Mouse (Mus musculus) MEL (cell line): ENCODE measurements at regions not wholly inside any gene's neighbourhood (a gene's known extent, or its start where the extent isn't known, plus 50 kb on each side); places are given as distances from the start of the nearest gene placed in this dataset.

Experiments
- DNase-seq: peaks from one replicate; pipeline ENCODE4 v3.0.0; 2011; ENCODE audit warnings: low read depth, low spot score
- H3K27ac ChIP-seq: 2 replicates; pipeline ENCODE4 v1.5.1; 2012; ENCODE audit warnings: low read depth, mild to moderate bottlenecking, control low read depth, low read length, moderate library complexity; ENCODE audit not compliant: control insufficient read depth
- H3K27me3 ChIP-seq, 2 experiments: fragments of 150-350 bp in 1 of 2; sonication (generic) in 1 of 2; 2 replicates each; pipeline ENCODE4 v1.6.1; 2012; ENCODE audit warnings: low read length in 2 of 2, mild to moderate bottlenecking in 2 of 2, improper control_type of control experiment in 1 of 2, moderate library complexity in 1 of 2; ENCODE audit not compliant: insufficient read depth in 2 of 2, control insufficient read depth in 1 of 2
- H3K36me3 ChIP-seq, 2 experiments: 2 replicates each; pipeline ENCODE4 v1.6.1; 2012 to 2014; ENCODE audit warnings: low read length in 2 of 2, improper control_type of control experiment in 1 of 2, inconsistent platforms in 1 of 2, mild to moderate bottlenecking in 1 of 2; ENCODE audit not compliant: insufficient read depth in 2 of 2, control insufficient read depth in 1 of 2
- H3K4me1 ChIP-seq, 2 experiments: fragments of 150-350 bp in 1 of 2; sonication (generic) in 1 of 2; 2 replicates each; pipeline ENCODE4 v1.6.1; 2012; ENCODE audit warnings: low read length in 2 of 2, improper control_type of control experiment in 1 of 2, mild to moderate bottlenecking in 1 of 2; ENCODE audit not compliant: insufficient read depth in 2 of 2, control insufficient read depth in 1 of 2
- H3K4me3 ChIP-seq, 2 experiments: fragments of 150-350 bp in 1 of 2; sonication (generic) in 1 of 2; 2 replicates each; pipeline ENCODE4 v1.5.1; 2012; ENCODE audit warnings: low read depth in 2 of 2, low read length in 2 of 2, mild to moderate bottlenecking in 2 of 2, moderate library complexity in 2 of 2, control low read depth in 1 of 2, improper control_type of control experiment in 1 of 2; ENCODE audit not compliant: control insufficient read depth in 1 of 2, insufficient read depth in 1 of 2
- H3K79me2 ChIP-seq: 2 replicates; pipeline ENCODE4 v1.6.1; 2012; ENCODE audit warnings: mild to moderate bottlenecking, low read length, moderate library complexity; ENCODE audit not compliant: control insufficient read depth, poor library complexity, insufficient read depth
- H3K9ac ChIP-seq: 2 replicates; pipeline ENCODE4 v1.6.1; 2012; ENCODE audit warnings: low read depth, mild to moderate bottlenecking, control low read depth, low read length, moderate library complexity; ENCODE audit not compliant: control insufficient read depth, poor library complexity, severe bottlenecking
- H3K9me3 ChIP-seq: fragments of 150-350 bp; sonication (generic); replicated peaks from 2 replicates; pipeline ENCODE4 v1.6.1; 2012; ENCODE audit warnings: mild to moderate bottlenecking, low read length, improper control_type of control experiment, moderate library complexity; ENCODE audit not compliant: insufficient read depth
- CHD1 ChIP-seq: IDR thresholded peaks from 2 replicates; pipeline ENCODE4 v1.6.1; 2012; ENCODE audit warnings: low read depth, mild to moderate bottlenecking, inconsistent platforms, low read length, improper control_type of control experiment
- CHD2 ChIP-seq: IDR thresholded peaks from 2 replicates; pipeline ENCODE4 v1.6.1; 2011; ENCODE audit warnings: low read length, improper control_type of control experiment
- CTCF ChIP-seq, 3 experiments: IDR thresholded peaks in 2 of 3; conservative IDR thresholded peaks in 1 of 3; 2 replicates each; pipeline ENCODE4 v1.5.1; 2011 to 2012; ENCODE audit warnings: low read length in 3 of 3, low read depth in 2 of 3, mild to moderate bottlenecking in 2 of 3, improper control_type of control experiment in 1 of 3, inconsistent platforms in 1 of 3, mixed read lengths in 1 of 3, moderate library complexity in 1 of 3; ENCODE audit not compliant: control insufficient read depth in 1 of 3, insufficient read depth in 1 of 3, poor library complexity in 1 of 3, severe bottlenecking in 1 of 3
- E2F4 ChIP-seq: IDR thresholded peaks from 2 replicates; pipeline ENCODE4 v1.6.1; 2011; ENCODE audit warnings: low read depth, low read length, improper control_type of control experiment, borderline replicate concordance
- ELF1 ChIP-seq: IDR thresholded peaks from 2 replicates; pipeline ENCODE4 v1.6.1; 2014; ENCODE audit warnings: low read depth, mild to moderate bottlenecking, inconsistent platforms, low read length, improper control_type of control experiment, moderate library complexity
- ETS1 ChIP-seq: IDR thresholded peaks from 2 replicates; pipeline ENCODE4 v1.6.1; 2012; ENCODE audit warnings: low read depth, mild to moderate bottlenecking, inconsistent platforms, low read length, improper control_type of control experiment, moderate library complexity
- GATA1 ChIP-seq: IDR thresholded peaks from 2 replicates; pipeline ENCODE4 v1.6.1; 2011; ENCODE audit warnings: low read depth, low read length, improper control_type of control experiment
- HCFC1 ChIP-seq: IDR thresholded peaks from 2 replicates; pipeline ENCODE4 v1.6.1; 2012; ENCODE audit warnings: low read depth, mild to moderate bottlenecking, inconsistent platforms, low read length, improper control_type of control experiment, moderate library complexity
- JUND ChIP-seq: IDR thresholded peaks from 2 replicates; pipeline ENCODE4 v1.6.1; 2011; ENCODE audit warnings: low read depth, mild to moderate bottlenecking, improper control_type of control experiment, low read length
- KAT2A ChIP-seq: conservative IDR thresholded peaks from 2 replicates; pipeline ENCODE4 v1.6.1; 2012; ENCODE audit warnings: low read depth, low read length, improper control_type of control experiment, inconsistent platforms
- MAX ChIP-seq: IDR thresholded peaks from 2 replicates; pipeline ENCODE4 v1.6.1; 2011; ENCODE audit warnings: low read length, improper control_type of control experiment
- MAZ ChIP-seq: IDR thresholded peaks from 2 replicates; pipeline ENCODE4 v1.6.1; 2012; ENCODE audit warnings: low read depth, mild to moderate bottlenecking, inconsistent platforms, low read length, improper control_type of control experiment
- MXI1 ChIP-seq: IDR thresholded peaks from 2 replicates; pipeline ENCODE4 v1.6.1; 2011; ENCODE audit warnings: mild to moderate bottlenecking, low read depth, low read length, improper control_type of control experiment
- MYB ChIP-seq: IDR thresholded peaks from 2 replicates; pipeline ENCODE4 v1.6.1; 2011; ENCODE audit warnings: mild to moderate bottlenecking, low read depth, low read length, improper control_type of control experiment
- MYC ChIP-seq: IDR thresholded peaks from 2 replicates; pipeline ENCODE4 v1.6.1; 2011; ENCODE audit warnings: low read depth, mild to moderate bottlenecking, low read length, improper control_type of control experiment, moderate library complexity
- NRF1 ChIP-seq: IDR thresholded peaks from 2 replicates; pipeline ENCODE4 v1.6.1; 2014; ENCODE audit warnings: low read depth, mild to moderate bottlenecking, inconsistent platforms, low read length, improper control_type of control experiment, moderate library complexity; ENCODE audit not compliant: poor library complexity, insufficient read depth, severe bottlenecking
- POLR2AphosphoS2 ChIP-seq: IDR thresholded peaks from 2 replicates; pipeline ENCODE4 v1.6.1; 2011; ENCODE audit warnings: low read length, improper control_type of control experiment
- RAD21 ChIP-seq: IDR thresholded peaks from 2 replicates; pipeline ENCODE4 v1.6.1; 2011; ENCODE audit warnings: mild to moderate bottlenecking, low read depth, low read length, improper control_type of control experiment
- RCOR1 ChIP-seq: IDR thresholded peaks from 2 replicates; pipeline ENCODE4 v1.6.1; 2012; ENCODE audit warnings: low read depth, mild to moderate bottlenecking, inconsistent platforms, low read length, improper control_type of control experiment
- SIN3A ChIP-seq: IDR thresholded peaks from 2 replicates; pipeline ENCODE4 v1.6.1; 2012; ENCODE audit warnings: low read length, improper control_type of control experiment, inconsistent platforms
- SMC3 ChIP-seq: IDR thresholded peaks from 2 replicates; pipeline ENCODE4 v1.6.1; 2011; ENCODE audit warnings: low read depth, low read length, improper control_type of control experiment
- TBP ChIP-seq: IDR thresholded peaks from 2 replicates; pipeline ENCODE4 v1.8.0; 2011; ENCODE audit warnings: low read depth, low read length, improper control_type of control experiment
- TCF12 ChIP-seq: IDR thresholded peaks from 2 replicates; pipeline ENCODE4 v1.6.1; 2014; ENCODE audit warnings: low read depth, mild to moderate bottlenecking, inconsistent platforms, low read length, improper control_type of control experiment, moderate library complexity
- UBTF ChIP-seq: IDR thresholded peaks from 2 replicates; pipeline ENCODE4 v1.6.1; 2012; ENCODE audit warnings: low read depth, mild to moderate bottlenecking, inconsistent platforms, low read length, improper control_type of control experiment, moderate library complexity, borderline replicate concordance; ENCODE audit not compliant: insufficient read depth
- USF2 ChIP-seq, 2 experiments: IDR thresholded peaks; 2 replicates each; pipeline ENCODE4 v1.6.1; 2011 to 2012; ENCODE audit warnings: improper control_type of control experiment in 2 of 2, low read length in 2 of 2, borderline replicate concordance in 1 of 2, inconsistent platforms in 1 of 2, low read depth in 1 of 2, mild to moderate bottlenecking in 1 of 2; ENCODE audit not compliant: insufficient read depth in 1 of 2
- ZC3H11A ChIP-seq: IDR thresholded peaks from 2 replicates; pipeline ENCODE4 v1.6.1; 2012; ENCODE audit warnings: low read depth, mild to moderate bottlenecking, inconsistent platforms, low read length, improper control_type of control experiment
- ZKSCAN1 ChIP-seq: IDR thresholded peaks from 2 replicates; pipeline ENCODE4 v1.6.1; 2012; ENCODE audit warnings: low read depth, mild to moderate bottlenecking, inconsistent platforms, low read length, improper control_type of control experiment, moderate library complexity
- ZMIZ1 ChIP-seq: IDR thresholded peaks from 2 replicates; pipeline ENCODE4 v1.6.1; 2012; ENCODE audit warnings: low read depth, mild to moderate bottlenecking, inconsistent platforms, low read length, improper control_type of control experiment, moderate library complexity

DNA sequence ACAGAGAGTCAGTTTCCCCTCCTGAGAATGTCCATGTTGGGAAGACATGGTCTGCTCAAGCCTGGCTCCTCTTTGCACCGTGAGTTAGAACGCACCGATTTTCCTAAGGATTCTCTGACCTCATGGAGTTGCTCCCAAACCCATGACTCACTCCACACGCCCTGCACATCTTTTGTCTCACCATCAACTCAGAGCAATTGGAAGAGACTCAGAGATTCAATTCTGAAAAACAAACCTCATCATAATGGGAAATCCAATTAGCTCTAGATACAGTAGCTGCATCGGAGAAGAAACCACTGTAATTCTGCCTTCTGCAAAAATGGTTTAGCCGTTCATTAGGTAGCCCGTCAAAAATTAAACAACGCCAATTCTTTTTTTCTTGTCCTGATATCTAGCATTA, 200.6 kb upstream of the Tank start:
- H3K9ac ChIP-seq: no peak overlapping the region
- TF ChIP-seq MXI1: no peak
- no peak for TF ChIP-seq TBP
- TF ChIP-seq RAD21: no peak
- TF ChIP-seq RCOR1: no peak
- TF ChIP-seq CTCF (IDR thresholded peaks at IDR 0.05 in 2 of 3, conservative IDR thresholded peaks at IDR 0.05 in 1 of 3; ENCODE audit: control insufficient read depth in 1 of 3, insufficient read depth in 1 of 3, low read depth in 2 of 3, low read length in 3 of 3, poor library complexity in 1 of 3, severe bottlenecking in 1 of 3): no peak
- TF ChIP-seq E2F4: no peak
- TF ChIP-seq CHD2: no peak
- no peak for TF ChIP-seq CHD1
- no peak for TF ChIP-seq UBTF
- no peak for TF ChIP-seq POLR2AphosphoS2
- no peak for TF ChIP-seq MYC
- TF ChIP-seq MAX: no peak
- no peak for TF ChIP-seq HCFC1
- TF ChIP-seq ZMIZ1: no peak
- TF ChIP-seq ETS1: no peak
- no peak for TF ChIP-seq JUND
- TF ChIP-seq KAT2A: no peak
- no peak for TF ChIP-seq MAZ
- TF ChIP-seq ZKSCAN1: no peak
- no peaks in the 10 kb centered on the region for H3K9me3 ChIP-seq
- DNase-seq: no peak
- no peaks in the 10 kb centered on the region for H3K36me3 ChIP-seq
- no peaks in the 10 kb centered on the region for H3K27me3 ChIP-seq
- H3K4me1 ChIP-seq: no peaks in the 10 kb centered on the region
- no peak overlapping the region for H3K4me3 ChIP-seq
- H3K27ac ChIP-seq: no peak overlapping the region
- no peaks in the 10 kb centered on the region for H3K79me2 ChIP-seq

DNA sequence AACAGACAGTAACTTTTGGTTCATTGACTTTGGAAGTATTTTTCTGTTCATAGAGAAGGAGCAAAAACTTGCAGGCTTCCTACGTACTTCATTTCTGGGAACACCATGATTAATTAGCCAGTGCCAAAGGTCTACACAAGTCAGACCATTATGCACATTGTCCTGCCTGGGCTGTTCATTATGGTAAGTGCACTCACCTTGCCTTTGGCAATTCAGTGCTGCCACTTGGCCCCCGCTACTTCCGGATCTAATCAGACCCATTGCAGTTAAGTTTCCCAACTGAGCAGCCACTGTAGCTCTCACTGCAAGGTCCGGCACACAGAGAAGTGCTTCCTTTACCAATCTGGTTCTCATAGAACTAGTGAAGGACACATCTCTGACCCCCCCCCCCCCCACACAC, 215.8 kb upstream of the Tank start:
- no peak overlapping the region for H3K4me3 ChIP-seq
- H3K9me3 ChIP-seq: no peaks in the 10 kb centered on the region
- no peaks in the 10 kb centered on the region for H3K36me3 ChIP-seq
- no peaks in the 10 kb centered on the region; the same call in 1 of the 2 replicates for H3K79me2 ChIP-seq
- H3K4me1 ChIP-seq: no peaks in the 10 kb centered on the region
- DNase-seq: no peak
- no peak overlapping the region for H3K9ac ChIP-seq
- H3K27me3 ChIP-seq: no peaks in the 10 kb centered on the region
- no peak overlapping the region for H3K27ac ChIP-seq
- TF ChIP-seq USF2 (IDR thresholded peaks at IDR 0.05; ENCODE audit: borderline replicate concordance in 1 of 2, insufficient read depth in 1 of 2, low read depth in 1 of 2, low read length in 2 of 2) (no peak), MYB (no peak), ZC3H11A (no peak), MYC (no peak), CHD2 (no peak), SIN3A (no peak), TCF12 (no peak), MAX (no peak), RCOR1 (no peak), NRF1 (no peak), CHD1 (no peak), JUND (no peak), MXI1 (no peak), GATA1 (no peak), ELF1 (no peak), SMC3 (no peak)
- TF ChIP-seq, all 39 proteins: peak for 0
